Mouse (Mus musculus): ENCODE results near the gene Clic6.
A peak's percentile ranks its signal among the peaks of the same experiment; 100 is the strongest.

Gene Clic6

GRCm38 (mm10) chr16:92485436-92485835, at the start of gene Clic6:
TSS of gene Clic6 (plus strand) at chr16:92485736.
- ATAC-seq (ENCODE audit: insufficient number of reproducible peaks, low FRiP score, low TSS enrichment): no peak

- ATAC-seq (ENCODE audit: insufficient number of reproducible peaks, low FRiP score, low TSS enrichment): no peak
These were observed 45.8 kb upstream of the Clic6 start for GRCm38 (mm10) chr16:92439775-92440174.

GRCm38 (mm10) chr16:92440229-92440628, 45.3 kb upstream of the Clic6 start:
- ATAC-seq (ENCODE audit: insufficient number of reproducible peaks, low FRiP score, low TSS enrichment): no peak

GRCm38 (mm10) chr16:92441203-92441602, 44.3 kb upstream of the Clic6 start:
- no peak for ATAC-seq (ENCODE audit: insufficient number of reproducible peaks, low FRiP score, low TSS enrichment)

GRCm38 (mm10) chr16:92442150-92442549, 43.4 kb upstream of the Clic6 start:
- ATAC-seq (ENCODE audit: insufficient number of reproducible peaks, low FRiP score, low TSS enrichment): no peak

GRCm38 (mm10) chr16:92442946-92443345, 42.6 kb upstream of the Clic6 start:
- no peak for ATAC-seq (ENCODE audit: insufficient number of reproducible peaks, low FRiP score, low TSS enrichment)

- ATAC-seq (ENCODE audit: insufficient number of reproducible peaks, low FRiP score, low TSS enrichment): no peak
These were observed 41.9 kb upstream of the Clic6 start for GRCm38 (mm10) chr16:92443644-92444113.

GRCm38 (mm10) chr16:92445377-92445776, 40.2 kb upstream of the Clic6 start:
- ATAC-seq (ENCODE audit: insufficient number of reproducible peaks, low FRiP score, low TSS enrichment): no peak

GRCm38 (mm10) chr16:92449080-92449479, 36.5 kb upstream of the Clic6 start:
- no peak for ATAC-seq (ENCODE audit: insufficient number of reproducible peaks, low FRiP score, low TSS enrichment)

- peak; percentile 39; the same call in 1 of the 2 replicates for ATAC-seq (ENCODE audit: insufficient number of reproducible peaks, low FRiP score, low TSS enrichment)
These were observed 35.2 kb upstream of the Clic6 start for GRCm38 (mm10) chr16:92450331-92450730.

- ATAC-seq (ENCODE audit: insufficient number of reproducible peaks, low FRiP score, low TSS enrichment): no peak
These were observed 33.9 kb upstream of the Clic6 start for GRCm38 (mm10) chr16:92451516-92452072.

GRCm38 (mm10) chr16:92452609-92453008, 32.9 kb upstream of the Clic6 start:
- ATAC-seq (ENCODE audit: insufficient number of reproducible peaks, low FRiP score, low TSS enrichment): no peak

GRCm38 (mm10) chr16:92454002-92454401, 31.5 kb upstream of the Clic6 start:
- ATAC-seq (ENCODE audit: insufficient number of reproducible peaks, low FRiP score, low TSS enrichment): no peak

- no peak for ATAC-seq (ENCODE audit: insufficient number of reproducible peaks, low FRiP score, low TSS enrichment)
These were observed 31.0 kb upstream of the Clic6 start for GRCm38 (mm10) chr16:92454495-92454894.

- ATAC-seq (ENCODE audit: insufficient number of reproducible peaks, low FRiP score, low TSS enrichment): no peak
These were observed 30.0 kb upstream of the Clic6 start for GRCm38 (mm10) chr16:92455488-92455887.

- ATAC-seq (ENCODE audit: insufficient number of reproducible peaks, low FRiP score, low TSS enrichment): no peak
These were observed 29.6 kb upstream of the Clic6 start for GRCm38 (mm10) chr16:92455969-92456368.

GRCm38 (mm10) chr16:92457594-92457993, 27.9 kb upstream of the Clic6 start:
- peak; percentile 67 for ATAC-seq (ENCODE audit: insufficient number of reproducible peaks, low FRiP score, low TSS enrichment)

GRCm38 (mm10) chr16:92461412-92461811, 24.1 kb upstream of the Clic6 start:
- ATAC-seq (ENCODE audit: insufficient number of reproducible peaks, low FRiP score, low TSS enrichment): no peak

- ATAC-seq (ENCODE audit: insufficient number of reproducible peaks, low FRiP score, low TSS enrichment): no peak
These were observed 21.1 kb upstream of the Clic6 start for GRCm38 (mm10) chr16:92464390-92464972.

- ATAC-seq (ENCODE audit: insufficient number of reproducible peaks, low FRiP score, low TSS enrichment): no peak
These were observed 20.3 kb upstream of the Clic6 start for GRCm38 (mm10) chr16:92465226-92465625.

- ATAC-seq (ENCODE audit: insufficient number of reproducible peaks, low FRiP score, low TSS enrichment): peak; percentile 98
These were observed 19.7 kb upstream of the Clic6 start for GRCm38 (mm10) chr16:92465642-92466526.
